Mouse (Mus musculus): ENCODE data around the gene Atp5g3. TPM values are rescaled to one million over a fixed set of nuclear protein-coding genes. Genes with fewer than 3 reads are reported as not detected.
"Not testable (repeated sequence)": the region's sequence is repeated elsewhere in the genome, so short reads cannot be mapped to it uniquely, and the experiment has no call there.

Gene Atp5g3
- polyA plus RNA-seq, 1 experiment from 2014 or later, result 1,947 TPM

DNA sequence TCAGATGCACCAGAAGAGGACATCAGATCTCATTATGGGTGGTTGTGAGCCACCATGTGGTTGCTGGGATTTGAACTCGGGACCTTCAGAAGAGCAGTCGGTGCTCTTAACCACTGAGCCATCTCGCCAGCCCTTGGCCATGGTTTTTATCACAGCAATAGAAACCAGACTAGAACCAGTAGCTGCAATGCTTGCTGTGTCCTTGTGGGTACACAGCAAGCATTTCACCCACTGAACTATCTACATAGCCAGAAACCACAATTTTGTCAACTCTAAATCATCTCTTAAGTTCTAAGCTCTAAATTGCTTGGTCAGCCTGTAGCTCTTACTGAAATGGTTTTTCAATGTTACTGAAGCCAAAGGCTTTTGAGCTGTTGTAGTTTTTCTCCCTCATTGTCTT lies 8.8 kb downstream of the Atp5g3 start:
- not testable (repeated sequence) for H3K4me1 ChIP-seq (ENCODE audit: control insufficient read depth, insufficient read depth, low read length); H3K36me3 ChIP-seq (ENCODE audit: control insufficient read depth, insufficient read depth, low read length); H3K4me3 ChIP-seq (ENCODE audit: low read length); H3K9me3 ChIP-seq (ENCODE audit: control insufficient read depth, low read length); H3K27ac ChIP-seq (ENCODE audit: low read length); H3K4me2 ChIP-seq (ENCODE audit: low read depth, low read length); H3K9ac ChIP-seq (ENCODE audit: low read depth, low read length); H3K27me3 ChIP-seq (replicated peaks; ENCODE audit: control insufficient read depth, insufficient read depth, low read length); ATAC-seq
- WGBS, result 93% methylated on average over 3 of the region's 3 CpGs

DNA sequence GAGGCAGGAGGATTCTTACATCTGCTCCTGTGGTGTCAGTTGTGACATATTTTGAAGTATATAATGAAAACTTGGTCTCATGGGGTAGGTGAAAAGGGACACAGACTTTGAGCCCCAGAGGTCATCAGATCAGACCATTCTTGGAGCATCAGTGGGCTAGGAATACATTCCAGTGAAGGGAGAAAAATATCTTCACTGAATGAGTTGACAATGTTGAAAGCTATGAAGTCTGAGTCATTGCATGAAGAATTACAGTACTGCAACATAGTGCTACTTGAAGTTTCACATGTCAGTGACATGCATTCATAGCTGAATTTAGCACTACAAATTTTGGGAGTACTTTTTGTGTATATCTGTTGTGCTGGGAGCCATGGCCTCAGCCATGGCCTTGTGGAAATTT lies 10.0 kb downstream of the Atp5g3 start:
- H3K9me3 ChIP-seq (ENCODE audit: control insufficient read depth, low read length), result no peaks in the 10 kb centered on the region

DNA sequence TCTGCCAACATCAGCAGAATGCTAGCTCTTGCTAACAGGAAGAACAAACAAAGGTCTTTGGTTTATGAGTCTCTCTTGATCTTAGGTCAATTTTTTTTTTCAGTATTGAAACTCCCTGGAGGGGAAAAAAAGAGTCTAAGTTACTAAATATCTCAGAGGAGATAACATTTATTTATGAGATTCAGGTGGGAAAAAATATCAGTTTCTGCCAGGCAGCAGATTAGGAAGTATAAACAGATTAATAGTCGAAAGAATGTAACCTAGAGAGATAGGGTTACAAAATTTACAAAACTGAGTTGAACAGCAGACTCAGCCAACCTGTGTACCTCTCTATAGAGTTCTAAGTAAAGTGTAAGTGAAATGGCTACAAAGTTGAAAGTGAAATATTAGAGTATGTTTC lies 10.8 kb downstream of the Atp5g3 start:
- WGBS, result 51% methylated on average over 1 of the region's 1 CpGs

More for the DNA sequence above, 10.0 kb downstream of the Atp5g3 start:
- no peak overlapping the region for H3K9ac ChIP-seq (ENCODE audit: low read depth, low read length)
- H3K27me3 ChIP-seq (replicated peaks; ENCODE audit: control insufficient read depth, insufficient read depth, low read length), result no peaks in the 10 kb centered on the region
- no peak for ATAC-seq
- no peak overlapping the region for H3K4me2 ChIP-seq (ENCODE audit: low read depth, low read length)
- H3K4me3 ChIP-seq (ENCODE audit: low read length), result no peak overlapping the region
- no peak overlapping the region for H3K27ac ChIP-seq (ENCODE audit: low read length)
- H3K36me3 ChIP-seq (ENCODE audit: control insufficient read depth, insufficient read depth, low read length), result no peaks in the 10 kb centered on the region
- H3K4me1 ChIP-seq (ENCODE audit: control insufficient read depth, insufficient read depth, low read length), result no peaks in the 10 kb centered on the region

DNA sequence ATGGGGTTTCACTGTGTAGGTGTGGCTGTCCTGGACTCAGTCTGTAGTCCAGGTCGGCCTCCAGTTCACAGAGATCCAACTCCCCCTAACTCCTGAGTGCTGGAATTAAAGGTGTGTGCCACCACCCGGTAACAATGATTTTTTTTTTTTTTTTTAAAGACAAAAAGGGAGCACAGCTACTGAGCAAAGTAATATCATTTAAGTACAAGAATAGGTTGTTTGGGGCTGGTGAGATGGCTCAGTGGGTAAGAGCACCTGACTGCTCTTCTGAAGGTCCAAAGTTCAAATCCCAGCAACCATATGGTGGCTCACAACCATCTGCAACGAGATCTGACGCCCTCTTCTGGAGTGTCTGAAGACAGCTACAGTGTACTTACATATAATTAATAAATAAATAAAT lies 14.2 kb downstream of the Atp5g3 start:
- H3K9ac ChIP-seq (ENCODE audit: low read depth, low read length); H3K27me3 ChIP-seq (replicated peaks; ENCODE audit: control insufficient read depth, insufficient read depth, low read length); H3K27ac ChIP-seq (ENCODE audit: low read length); H3K4me1 ChIP-seq (ENCODE audit: control insufficient read depth, insufficient read depth, low read length); H3K36me3 ChIP-seq (ENCODE audit: control insufficient read depth, insufficient read depth, low read length); ATAC-seq; H3K9me3 ChIP-seq (ENCODE audit: control insufficient read depth, low read length); H3K4me3 ChIP-seq (ENCODE audit: low read length); H3K4me2 ChIP-seq (ENCODE audit: low read depth, low read length): not testable (repeated sequence)
- 70% methylated on average over 4 of the region's 4 CpGs for WGBS

More for the DNA sequence above, 10.8 kb downstream of the Atp5g3 start:
- ATAC-seq, result no peak
- no peak overlapping the region for H3K4me2 ChIP-seq (ENCODE audit: low read depth, low read length)
- H3K27me3 ChIP-seq (replicated peaks; ENCODE audit: control insufficient read depth, insufficient read depth, low read length), result no peaks in the 10 kb centered on the region
- H3K9ac ChIP-seq (ENCODE audit: low read depth, low read length), result no peak overlapping the region
- H3K4me1 ChIP-seq (ENCODE audit: control insufficient read depth, insufficient read depth, low read length), result no peaks in the 10 kb centered on the region
- H3K27ac ChIP-seq (ENCODE audit: low read length), result no peak overlapping the region
- H3K4me3 ChIP-seq (ENCODE audit: low read length), result no peak overlapping the region
- H3K36me3 ChIP-seq (ENCODE audit: control insufficient read depth, insufficient read depth, low read length), result no peaks in the 10 kb centered on the region
- no peaks in the 10 kb centered on the region for H3K9me3 ChIP-seq (ENCODE audit: control insufficient read depth, low read length)

- peak overlapping the region; percentile 66 for H3K4me2 ChIP-seq (ENCODE audit: low read depth, low read length)
- 59% methylated on average over 22 of the region's 22 CpGs for WGBS
- H3K36me3 ChIP-seq (ENCODE audit: control insufficient read depth, insufficient read depth, low read length), result no peaks in the 10 kb centered on the region
- H3K9ac ChIP-seq (ENCODE audit: low read depth, low read length), result peak overlapping the region; percentile 68
- H3K9me3 ChIP-seq (ENCODE audit: control insufficient read depth, low read length), result no peaks in the 10 kb centered on the region
- peak overlapping the region; percentile 75 for H3K4me3 ChIP-seq (ENCODE audit: low read length)
- H3K4me1 ChIP-seq (ENCODE audit: control insufficient read depth, insufficient read depth, low read length), result peaks cover 5% of the 10 kb centered on the region; the same call in 1 of the 2 replicates
- H3K27ac ChIP-seq (ENCODE audit: low read length), result no peak overlapping the region; the same call in 1 of the 2 replicates
- no peaks in the 10 kb centered on the region for H3K27me3 ChIP-seq (replicated peaks; ENCODE audit: control insufficient read depth, insufficient read depth, low read length)
- ATAC-seq, result no peak
Observed at GRCm38 (mm10) chr2:73893473-73894270, 17.5 kb downstream of the Atp5g3 start.

DNA sequence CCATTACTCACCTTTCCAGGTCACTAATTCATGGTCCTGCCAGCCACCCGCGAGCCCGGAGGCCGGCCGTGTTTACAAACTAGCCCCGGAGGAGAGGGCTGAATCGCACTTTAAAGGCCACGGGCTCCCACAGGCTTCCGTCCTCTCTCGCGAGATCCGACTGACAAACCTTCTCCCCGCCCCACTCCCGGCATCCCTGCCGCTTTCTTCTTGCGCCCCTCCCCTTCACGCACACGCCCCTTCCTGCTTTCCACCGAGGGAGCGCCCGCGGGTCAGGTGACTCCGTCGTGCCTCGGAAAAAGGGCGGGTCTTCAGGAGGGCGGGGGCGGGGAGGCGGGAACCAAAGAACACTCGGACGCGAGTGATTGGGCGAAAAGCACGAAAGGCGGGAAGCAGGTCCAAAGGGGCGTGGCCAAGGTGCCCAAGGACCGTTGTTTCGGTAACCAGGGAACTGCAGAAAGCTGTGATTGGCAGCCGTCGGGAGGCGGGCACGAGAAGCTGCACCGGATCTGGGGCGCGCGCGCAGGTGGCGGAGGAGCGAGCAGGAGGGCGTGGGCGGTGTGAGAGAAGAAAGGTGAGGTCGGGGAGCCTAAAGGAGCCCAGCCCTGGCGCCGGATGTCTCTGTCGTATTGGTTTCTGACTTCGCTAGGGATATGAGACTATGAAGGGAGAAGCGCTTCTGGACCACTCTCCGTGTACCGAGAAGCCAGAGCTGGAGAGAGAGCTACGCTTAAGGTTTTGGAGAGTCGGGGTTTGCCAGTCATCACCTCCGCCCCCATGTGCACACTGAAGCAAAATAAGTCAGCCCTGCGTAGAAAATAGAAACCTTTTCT lies 18.4 kb downstream of the Atp5g3 start, which contains the start of gene Atf2:
Gene Atf2 (minus strand): TSS at position 176 of the 833 bp plus-strand sequence.
- H3K4me2 ChIP-seq (ENCODE audit: low read depth, low read length), result peak within 1 kb of the TSS; percentile 79
- ATAC-seq, result peak; percentile 97
- H3K27ac ChIP-seq (ENCODE audit: low read length), result peak within 1 kb of the TSS; percentile 87
- no peaks in the 10 kb centered on the region for H3K27me3 ChIP-seq (replicated peaks; ENCODE audit: control insufficient read depth, insufficient read depth, low read length)
- WGBS, result under 1% methylated on average over 63 of the region's 63 CpGs
- peak within 1 kb of the TSS; percentile 97 for H3K9ac ChIP-seq (ENCODE audit: low read depth, low read length)
- H3K9me3 ChIP-seq (ENCODE audit: control insufficient read depth, low read length), result no peaks in the 10 kb centered on the region
- peak within 1 kb of the TSS; percentile 99 for H3K4me3 ChIP-seq (ENCODE audit: low read length)
- no peaks in the 10 kb centered on the region for H3K36me3 ChIP-seq (ENCODE audit: control insufficient read depth, insufficient read depth, low read length)
- peaks cover 5% of the 10 kb centered on the region; the same call in 1 of the 2 replicates for H3K4me1 ChIP-seq (ENCODE audit: control insufficient read depth, insufficient read depth, low read length)

GRCm38 (mm10) chr2:73891701-73892463 lies 19.2 kb downstream of the Atp5g3 start:
- H3K9ac ChIP-seq (ENCODE audit: low read depth, low read length), result peak overlapping the region; percentile 97
- WGBS, result under 1% methylated on average over 44 of the region's 54 CpGs
- no peaks in the 10 kb centered on the region for H3K9me3 ChIP-seq (ENCODE audit: control insufficient read depth, low read length)
- no peaks in the 10 kb centered on the region for H3K36me3 ChIP-seq (ENCODE audit: control insufficient read depth, insufficient read depth, low read length)
- peak; percentile 42 for ATAC-seq
- H3K4me1 ChIP-seq (ENCODE audit: control insufficient read depth, insufficient read depth, low read length), result peaks cover 5% of the 10 kb centered on the region; the same call in 1 of the 2 replicates
- peak overlapping the region; percentile 79 for H3K4me2 ChIP-seq (ENCODE audit: low read depth, low read length)
- H3K4me3 ChIP-seq (ENCODE audit: low read length), result peak overlapping the region; percentile 99
- no peaks in the 10 kb centered on the region for H3K27me3 ChIP-seq (replicated peaks; ENCODE audit: control insufficient read depth, insufficient read depth, low read length)
- H3K27ac ChIP-seq (ENCODE audit: low read length), result peak overlapping the region; percentile 87

DNA sequence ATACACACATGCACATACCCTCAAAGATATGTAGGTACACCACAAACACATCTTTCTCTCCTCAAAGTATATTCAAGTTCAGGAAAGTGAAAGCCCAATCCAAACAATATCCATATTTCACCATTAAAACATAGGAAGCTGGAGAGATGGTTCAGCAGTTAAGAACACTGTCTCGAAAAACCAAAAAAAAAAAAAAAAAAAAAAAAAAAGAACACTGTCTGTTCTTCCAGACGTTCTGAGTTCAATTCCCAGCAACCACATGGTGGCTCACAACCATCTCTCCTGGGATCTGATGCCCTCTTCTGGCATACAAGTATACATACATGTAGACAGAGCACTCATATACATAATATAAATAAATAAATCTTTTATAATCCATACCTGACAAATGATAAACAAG lies 25.1 kb downstream of the Atp5g3 start:
- no peaks in the 10 kb centered on the region for H3K27me3 ChIP-seq (replicated peaks; ENCODE audit: control insufficient read depth, insufficient read depth, low read length)
- H3K9me3 ChIP-seq (ENCODE audit: control insufficient read depth, low read length), result no peaks in the 10 kb centered on the region
- ATAC-seq, result no peak
- H3K9ac ChIP-seq (ENCODE audit: low read depth, low read length), result no peak overlapping the region
- no peaks in the 10 kb centered on the region for H3K36me3 ChIP-seq (ENCODE audit: control insufficient read depth, insufficient read depth, low read length)
- H3K27ac ChIP-seq (ENCODE audit: low read length), result no peak overlapping the region
- no peak overlapping the region for H3K4me2 ChIP-seq (ENCODE audit: low read depth, low read length)
- peaks cover 2% of the 10 kb centered on the region; the same call in 1 of the 2 replicates for H3K4me1 ChIP-seq (ENCODE audit: control insufficient read depth, insufficient read depth, low read length)
- 81% methylated on average over 2 of the region's 2 CpGs for WGBS
- no peak overlapping the region for H3K4me3 ChIP-seq (ENCODE audit: low read length)

- no peak overlapping the region for H3K9ac ChIP-seq (ENCODE audit: low read depth, low read length)
- H3K27me3 ChIP-seq (replicated peaks; ENCODE audit: control insufficient read depth, insufficient read depth, low read length), result no peaks in the 10 kb centered on the region
- no peaks in the 10 kb centered on the region for H3K9me3 ChIP-seq (ENCODE audit: control insufficient read depth, low read length)
- no peak for ATAC-seq
- H3K4me1 ChIP-seq (ENCODE audit: control insufficient read depth, insufficient read depth, low read length), result no peaks in the 10 kb centered on the region
- H3K36me3 ChIP-seq (ENCODE audit: control insufficient read depth, insufficient read depth, low read length), result no peaks in the 10 kb centered on the region
- 93% methylated on average over 2 of the region's 2 CpGs for WGBS
- H3K4me3 ChIP-seq (ENCODE audit: low read length), result no peak overlapping the region
- H3K27ac ChIP-seq (ENCODE audit: low read length), result no peak overlapping the region
- no peak overlapping the region for H3K4me2 ChIP-seq (ENCODE audit: low read depth, low read length)
Observed at GRCm38 (mm10) chr2:73877891-73878290, 33.2 kb downstream of the Atp5g3 start.
